Mouse (Mus musculus): ENCODE results near the gene Srcin1.

Srcin1 gene

GRCm38 (mm10) chr11:97534442-97535307 lies 41.3 kb downstream of the Srcin1 start:
- peak; percentile 34 to 65 for DNase-seq (ENCODE audit: inconsistent age in 2 of 2, low spot score in 1 of 2)

DNA sequence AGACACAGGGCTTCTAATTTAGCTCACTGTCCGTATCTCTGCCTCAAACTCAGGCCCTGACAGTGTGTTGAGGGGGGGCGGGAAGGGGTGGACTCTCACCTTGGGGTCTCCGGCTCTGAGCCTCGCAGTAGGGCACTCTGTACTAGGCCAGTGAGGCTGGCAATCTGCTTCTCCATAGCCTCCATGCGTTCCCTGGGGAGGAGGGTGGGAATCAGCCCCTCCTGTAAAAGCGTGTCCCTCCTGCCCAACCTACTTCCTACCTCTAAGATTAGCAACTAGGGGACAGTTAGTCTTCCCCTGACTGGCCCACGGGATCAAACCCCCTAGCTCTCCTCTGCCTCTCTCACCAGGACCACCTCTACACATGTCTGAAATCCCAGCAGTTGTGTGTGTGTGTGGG lies 42.3 kb downstream of the Srcin1 start:
- no peak for DNase-seq (ENCODE audit: inconsistent age in 2 of 2, low spot score in 1 of 2)

DNA sequence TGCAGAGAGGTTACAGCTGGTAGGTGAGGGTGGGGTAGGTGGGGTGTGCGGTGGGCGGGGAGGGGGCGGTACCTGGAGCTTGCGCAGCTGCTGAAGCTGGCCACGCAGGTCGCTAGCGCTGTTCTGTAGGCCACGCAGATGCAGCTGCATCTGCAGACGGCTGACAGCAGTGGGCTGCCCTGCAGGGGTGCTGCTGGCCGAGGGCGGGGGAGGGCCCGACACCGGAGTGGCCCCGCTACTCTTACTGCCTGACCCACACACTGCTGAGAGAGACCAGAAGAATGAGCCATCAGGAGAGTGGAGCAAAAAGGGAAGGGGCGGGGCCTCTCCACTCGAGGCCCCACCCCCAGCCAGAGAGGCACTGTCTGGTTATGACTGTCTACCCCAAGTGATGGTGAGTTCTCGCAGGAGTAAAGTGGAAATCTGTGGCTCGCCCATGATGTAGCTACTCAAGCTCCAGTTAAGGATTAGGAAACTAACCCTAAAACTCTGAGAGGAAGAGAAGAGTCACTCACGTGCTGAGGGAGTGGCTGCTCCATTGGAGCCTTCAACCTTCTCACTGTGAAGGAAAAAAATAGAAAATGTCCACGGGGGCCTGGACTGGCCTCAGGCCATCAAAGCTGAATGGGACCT lies 42.9 kb downstream of the Srcin1 start:
- peak; percentile 44 to 62 for DNase-seq (ENCODE audit: inconsistent age in 2 of 2, low spot score in 1 of 2)

- no peak for DNase-seq (ENCODE audit: inconsistent age in 2 of 2, low spot score in 1 of 2)
Observed at GRCm38 (mm10) chr11:97532354-97532753, 43.6 kb downstream of the Srcin1 start.

DNA sequence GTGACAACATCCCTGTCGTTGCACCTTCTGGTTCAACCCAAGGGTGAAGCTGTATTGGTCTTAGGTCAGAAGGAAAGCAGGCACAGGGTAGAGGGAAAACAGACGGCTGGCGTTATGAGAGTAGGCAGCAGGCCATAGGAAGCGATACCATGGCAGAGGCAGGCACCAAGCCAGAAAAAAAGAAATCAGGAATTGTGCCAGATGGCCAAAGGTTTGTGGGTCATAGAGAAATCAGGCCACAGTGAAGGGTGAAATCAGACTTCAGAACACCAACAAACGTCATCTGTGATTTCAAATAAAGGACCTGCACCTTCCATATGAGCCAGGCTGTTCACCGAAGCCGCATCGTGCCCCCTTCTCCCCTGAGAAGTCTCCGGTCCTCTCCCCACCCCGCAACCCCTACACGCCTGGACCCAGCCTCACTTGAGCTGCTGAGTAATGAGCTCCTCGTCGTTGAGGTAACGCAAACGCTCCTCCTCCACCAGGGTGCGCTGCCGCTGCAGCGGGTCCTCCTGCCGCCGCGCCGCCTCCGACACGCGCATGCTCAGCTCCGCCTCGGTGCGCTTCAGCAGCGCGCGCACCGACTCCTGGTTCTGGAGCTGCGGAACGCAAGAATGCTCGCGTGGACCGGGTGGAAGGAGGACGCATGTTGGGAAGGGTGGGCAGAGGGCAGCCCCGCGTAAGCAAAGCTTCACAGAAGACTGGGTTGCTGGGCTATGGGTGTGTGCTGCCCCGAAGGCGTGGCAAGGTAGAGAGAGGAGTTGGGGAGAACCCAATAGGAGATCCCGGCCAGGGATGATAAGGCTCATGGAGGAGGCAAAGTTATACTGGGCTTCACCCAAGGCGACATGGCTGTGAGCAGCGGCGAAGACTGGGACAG lies 44.4 kb downstream of the Srcin1 start:
- peak; percentile 93 to 97 for DNase-seq (ENCODE audit: inconsistent age in 2 of 2, low spot score in 1 of 2)

DNA sequence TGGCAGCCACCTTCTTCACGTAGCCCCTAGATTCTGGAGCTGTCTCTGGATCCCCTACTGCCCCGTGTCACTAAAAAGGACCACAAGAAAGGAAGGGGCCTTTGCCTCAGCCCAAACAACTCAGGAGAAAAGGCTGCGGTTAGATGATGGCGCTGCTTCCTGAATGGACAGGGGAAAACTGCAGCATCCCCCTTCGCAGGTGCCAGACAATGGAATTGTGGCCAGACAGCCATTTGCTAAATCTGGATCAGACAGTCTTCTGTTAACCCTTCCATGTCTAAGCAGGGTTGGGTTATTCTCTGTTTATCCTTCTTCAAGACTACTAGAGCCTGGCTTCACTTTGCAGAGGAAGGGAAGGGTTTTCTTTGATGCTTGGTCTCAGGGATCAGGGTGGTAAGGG lies 45.0 kb downstream of the Srcin1 start:
- DNase-seq (ENCODE audit: inconsistent age in 2 of 2, low spot score in 1 of 2) = no peak

- DNase-seq (ENCODE audit: inconsistent age in 2 of 2, low spot score in 1 of 2) = no peak
Observed at GRCm38 (mm10) chr11:97530069-97530468, 45.9 kb downstream of the Srcin1 start.

DNA sequence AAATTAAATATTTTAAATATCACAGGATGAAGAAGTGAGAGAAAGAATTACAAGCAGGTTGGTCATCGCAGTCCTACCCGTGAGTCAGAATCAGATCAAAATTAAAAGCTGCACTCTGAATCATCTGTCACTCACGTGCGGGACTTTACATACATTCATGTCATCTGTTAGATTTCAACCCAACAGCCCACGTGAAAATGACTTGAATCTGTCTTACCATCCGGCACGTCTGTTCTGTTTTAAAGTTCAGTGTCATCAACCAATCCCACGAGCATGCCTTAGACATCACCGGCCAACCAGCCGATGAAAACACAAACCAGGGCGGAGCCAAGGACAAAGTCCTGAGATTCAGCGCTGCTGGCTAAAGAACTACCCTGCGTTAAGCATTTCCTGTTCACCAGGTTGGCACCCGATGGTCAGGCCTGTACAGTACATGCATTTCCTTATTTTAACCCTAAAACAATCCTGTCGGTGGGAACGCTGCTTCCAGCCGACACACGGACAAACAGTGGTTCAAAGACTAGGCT lies 47.6 kb downstream of the Srcin1 start:
- no peak for DNase-seq (ENCODE audit: inconsistent age in 2 of 2, low spot score in 1 of 2)

GRCm38 (mm10) chr11:97525313-97525712 lies 50.7 kb downstream of the Srcin1 start:
- DNase-seq (ENCODE audit: inconsistent age in 2 of 2, low spot score in 1 of 2) = peak; percentile 92 to 95

- DNase-seq (ENCODE audit: inconsistent age in 2 of 2, low spot score in 1 of 2) = peak in 1 of 2 experiments; percentile 55
Observed at GRCm38 (mm10) chr11:97524306-97524705, 51.7 kb downstream of the Srcin1 start.

GRCm38 (mm10) chr11:97523827-97524261 lies 52.1 kb downstream of the Srcin1 start:
- peak; percentile 90 to 94 for DNase-seq (ENCODE audit: inconsistent age in 2 of 2, low spot score in 1 of 2)

DNA sequence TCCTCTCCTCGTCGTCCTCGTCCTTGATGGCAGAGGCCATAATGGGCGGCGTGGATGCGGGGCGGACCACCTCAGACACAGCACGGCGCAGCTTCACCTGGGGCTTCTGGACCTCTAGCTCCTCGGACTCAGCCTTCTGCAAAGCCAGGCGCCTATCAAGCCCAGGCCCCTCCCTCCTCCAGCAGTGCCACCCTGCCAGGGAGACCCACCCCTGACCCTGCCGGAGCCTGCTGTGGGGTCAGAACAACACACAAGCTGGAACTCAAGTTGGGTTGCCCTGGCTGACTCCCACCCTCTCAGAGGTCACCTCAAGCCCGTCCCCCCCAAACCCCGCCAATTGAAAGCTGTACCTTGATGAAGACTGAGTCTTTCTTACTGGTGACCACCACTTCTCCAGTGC lies 52.9 kb downstream of the Srcin1 start:
- peak; percentile 63 to 76 for DNase-seq (ENCODE audit: inconsistent age in 2 of 2, low spot score in 1 of 2)

DNA sequence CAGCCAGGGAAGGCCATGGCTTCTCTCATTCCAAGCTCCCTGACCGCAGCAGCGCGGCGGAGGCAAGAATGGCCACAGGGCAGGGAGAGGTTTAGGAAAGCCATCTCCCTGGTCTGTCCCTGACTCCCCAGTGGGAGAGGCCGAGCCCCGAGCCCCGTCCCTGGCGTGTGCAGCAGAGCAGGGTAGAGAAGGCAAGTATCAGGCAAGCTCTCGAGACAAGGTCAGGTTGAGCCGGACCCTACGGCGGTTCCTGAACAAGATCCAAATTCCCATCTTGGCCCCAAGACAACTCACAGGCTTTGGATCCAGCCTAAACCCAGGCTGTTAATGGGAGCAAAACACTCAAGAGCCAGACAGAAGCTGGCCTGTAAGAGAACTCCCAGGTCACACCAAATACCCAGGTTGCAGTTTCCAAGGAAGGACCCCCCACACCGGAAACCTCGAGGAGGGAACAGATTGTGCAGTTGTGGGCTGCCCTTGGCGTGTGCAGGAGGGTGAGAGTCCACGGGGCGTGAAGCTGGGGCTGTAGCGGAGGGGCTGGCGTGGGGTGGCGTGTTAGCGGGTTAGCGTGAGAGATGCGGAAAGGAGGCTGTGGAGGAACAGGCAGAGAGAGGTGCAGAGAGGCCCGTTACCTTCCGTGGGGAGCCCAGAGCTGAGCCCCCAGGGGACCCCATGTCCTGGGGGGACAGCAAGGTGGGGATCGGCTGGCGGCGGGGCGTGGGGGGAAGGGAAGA lies 54.1 kb downstream of the Srcin1 start:
- DNase-seq (ENCODE audit: inconsistent age in 2 of 2, low spot score in 1 of 2) = peak; percentile 60 to 74

DNA sequence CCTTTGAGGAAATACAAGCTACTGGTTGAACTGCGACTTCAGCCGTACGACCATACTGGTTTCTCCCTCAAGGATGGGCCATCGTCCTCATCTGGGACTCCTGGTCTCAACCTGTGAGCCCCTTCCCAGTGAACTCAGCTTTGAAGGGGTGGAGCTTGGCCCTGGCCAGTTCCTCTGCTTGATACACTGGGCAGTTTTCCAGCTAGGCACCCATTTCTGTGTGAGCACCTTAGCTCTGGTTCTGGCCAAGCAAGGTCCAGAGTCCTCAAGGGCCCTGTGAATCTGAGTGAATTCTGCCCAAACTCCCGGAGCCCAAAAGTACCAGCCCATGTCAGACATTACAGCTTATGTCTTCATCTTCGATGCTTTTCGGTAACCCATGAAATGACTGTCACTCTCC lies 55.4 kb downstream of the Srcin1 start:
- peak in 1 of 2 experiments; percentile 48 for DNase-seq (ENCODE audit: inconsistent age in 2 of 2, low spot score in 1 of 2)

DNA sequence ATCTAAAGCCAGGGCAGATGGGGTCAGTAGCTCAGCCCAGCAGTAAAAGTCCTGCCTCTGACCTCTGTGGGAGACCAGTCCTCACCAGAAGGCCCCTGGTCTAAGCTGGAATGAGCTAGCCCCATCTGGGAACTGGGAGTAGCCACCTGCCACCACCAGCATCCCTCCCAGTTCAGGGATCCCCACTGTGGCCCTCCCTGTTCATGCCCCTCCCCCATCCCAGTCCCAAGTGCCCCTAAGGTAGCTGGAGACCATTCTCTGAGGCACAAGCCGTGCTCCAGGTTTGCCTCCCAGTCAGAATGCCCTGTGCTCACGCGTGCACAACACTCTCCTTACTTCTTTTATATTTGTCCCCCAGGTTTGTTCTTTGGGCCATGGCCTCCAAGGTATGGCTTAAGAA lies 62.9 kb downstream of the Srcin1 start:
- no peak for DNase-seq (ENCODE audit: inconsistent age in 2 of 2, low spot score in 1 of 2)

DNA sequence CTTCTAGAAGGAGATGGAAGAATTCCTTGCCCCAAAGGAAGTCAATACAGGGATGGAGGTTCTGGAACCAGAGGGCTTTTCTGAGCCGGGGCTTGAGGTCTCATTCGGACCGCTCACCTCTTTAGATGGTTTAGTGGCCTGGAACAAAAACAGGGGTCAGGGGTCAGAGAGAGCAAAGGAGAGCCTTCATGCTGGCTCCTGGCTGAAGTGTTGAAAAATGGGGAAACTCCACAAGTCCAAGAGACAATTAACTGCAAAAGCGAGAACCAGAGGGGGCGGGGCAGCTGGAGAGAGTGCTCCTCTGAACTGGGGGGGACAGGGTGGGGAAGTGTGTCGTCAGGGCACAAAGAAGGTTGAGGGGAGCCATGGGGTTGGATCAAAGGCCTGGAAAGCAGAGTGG lies 63.5 kb downstream of the Srcin1 start:
- DNase-seq (ENCODE audit: inconsistent age in 2 of 2, low spot score in 1 of 2) = no peak

- DNase-seq (ENCODE audit: inconsistent age in 2 of 2, low spot score in 1 of 2) = peak in 1 of 2 experiments; percentile 63
Observed at GRCm38 (mm10) chr11:97511661-97512369, 64.2 kb downstream of the Srcin1 start.

DNA sequence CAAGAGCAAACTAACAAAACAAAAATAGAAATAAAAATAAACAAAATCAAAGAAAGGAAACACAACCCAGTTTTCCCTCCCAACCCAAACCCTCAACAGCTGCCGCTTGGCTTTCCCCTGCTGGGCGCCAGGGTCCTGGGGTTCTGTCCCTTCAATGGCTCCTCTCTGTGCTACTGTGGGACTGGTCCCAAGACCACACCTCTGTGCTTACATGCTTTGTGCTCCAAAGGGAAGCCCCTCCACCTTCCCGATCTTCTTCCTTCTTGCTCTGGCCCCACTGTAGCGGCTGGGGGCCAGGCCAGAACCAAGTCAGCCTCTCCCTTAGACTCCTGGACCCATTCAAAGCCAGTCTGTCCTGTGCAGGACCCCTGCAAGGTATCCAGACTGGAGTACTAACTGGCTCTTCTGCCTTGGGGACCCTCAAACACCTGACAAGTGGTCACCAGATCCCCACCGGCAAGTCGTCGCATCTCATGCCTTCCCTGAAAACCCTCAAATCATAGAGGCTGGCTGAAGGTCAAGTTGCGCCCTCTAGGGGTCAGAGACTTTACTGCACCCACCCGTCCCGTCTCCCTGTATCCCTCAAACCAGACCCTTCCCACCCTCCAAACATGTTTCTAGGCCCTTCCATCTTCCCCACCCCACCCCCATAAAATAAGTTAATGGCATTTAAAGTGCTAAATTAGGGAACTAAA lies 64.9 kb downstream of the Srcin1 start:
- peak; percentile 75 to 93 for DNase-seq (ENCODE audit: inconsistent age in 2 of 2, low spot score in 1 of 2)

All from adrenal gland, adult (tissue).